Mouse (Mus musculus) gastrocnemius, adult 18-20 months (tissue): ENCODE measurements around the gene Nudt17. TPM values are rescaled to one million over a fixed set of nuclear protein-coding genes. Genes with fewer than 3 reads are reported as not detected.
"Not testable (repeated sequence)": the region's sequence is repeated elsewhere in the genome, so short reads cannot be mapped to it uniquely, and the experiment has no call there.

Experiments used
- DNase-seq: peaks from one replicate; pipeline ENCODE4 v3.0.0; 2021; ENCODE audit warnings: low spot score
- total RNA-seq, 2 experiments: library from RNA; stranded (reverse); gene quantifications; 2 replicates each; pipeline ENCODE4 v1.2.3; 2021

Gene Nudt17
- total RNA-seq, 2 experiments from 2014 or later = 0.50 to 0.76 TPM

- DNase-seq = no peak
Observed at GRCm38 (mm10) chr3:96704778-96705177, 3.6 kb downstream of the Nudt17 start.

GRCm38 (mm10) chr3:96701003-96701402, 7.4 kb downstream of the Nudt17 start:
- no peak for DNase-seq

GRCm38 (mm10) chr3:96700376-96700775, 8.0 kb downstream of the Nudt17 start:
- DNase-seq = no peak

GRCm38 (mm10) chr3:96698993-96699690, 9.2 kb downstream of the Nudt17 start:
- no peak for DNase-seq

- peak; percentile 91 for DNase-seq
Observed at GRCm38 (mm10) chr3:96696766-96697732, 11.3 kb downstream of the Nudt17 start.

GRCm38 (mm10) chr3:96696198-96696765, 12.1 kb downstream of the Nudt17 start, which contains the start of gene Pias3:
TSS of gene Pias3 (plus strand) at chr3:96696384.
- peak; percentile 81 for DNase-seq

GRCm38 (mm10) chr3:96693579-96693978, 14.8 kb downstream of the Nudt17 start:
- DNase-seq = no peak

GRCm38 (mm10) chr3:96692506-96692905, 15.9 kb downstream of the Nudt17 start:
- peak; percentile 45 for DNase-seq

GRCm38 (mm10) chr3:96690298-96690697, 18.1 kb downstream of the Nudt17 start:
- no peak for DNase-seq

- DNase-seq = no peak
Observed at GRCm38 (mm10) chr3:96688854-96689253, 19.5 kb downstream of the Nudt17 start.

GRCm38 (mm10) chr3:96686057-96686456, 22.3 kb downstream of the Nudt17 start:
- not testable (repeated sequence) for DNase-seq

GRCm38 (mm10) chr3:96684822-96685156, 23.6 kb downstream of the Nudt17 start:
- DNase-seq = no peak

GRCm38 (mm10) chr3:96684151-96684821, 24.1 kb downstream of the Nudt17 start:
- DNase-seq = no peak

GRCm38 (mm10) chr3:96683496-96683895, 24.9 kb downstream of the Nudt17 start:
- DNase-seq = no peak

- no peak for DNase-seq
Observed at GRCm38 (mm10) chr3:96680269-96680956, 27.9 kb downstream of the Nudt17 start.

GRCm38 (mm10) chr3:96679159-96679674, 29.1 kb downstream of the Nudt17 start:
- DNase-seq = no peak

- no peak for DNase-seq
Observed at GRCm38 (mm10) chr3:96678456-96678855, 29.9 kb downstream of the Nudt17 start.

- no peak for DNase-seq
Observed at GRCm38 (mm10) chr3:96675690-96676089, 32.7 kb downstream of the Nudt17 start.

- DNase-seq = no peak
Observed at GRCm38 (mm10) chr3:96675171-96675570, 33.2 kb downstream of the Nudt17 start.

- DNase-seq = no peak
Observed at GRCm38 (mm10) chr3:96674442-96674841, 33.9 kb downstream of the Nudt17 start.

- no peak for DNase-seq
Observed at GRCm38 (mm10) chr3:96673514-96673913, 34.8 kb downstream of the Nudt17 start.
